Mouse (Mus musculus): Measurements from ENCODE around the gene Dnm3. TPM values are rescaled to one million over a fixed set of nuclear protein-coding genes. Genes with fewer than 3 reads are reported as not detected.

Gene Dnm3
- polyA plus RNA-seq, 1 experiment from 2014 or later, result 7.5 TPM

GRCm38 (mm10) chr1:162253971-162254641 is 223.7 kb downstream of the Dnm3 start:
- Histone ChIP-seq H3K4me3 (no peak overlapping the region), H3K36me3 (no peaks in the 10 kb centered on the region), H3K4me1 (replicated peaks) (peaks cover 22% of the 10 kb centered on the region), H3K27me3 (ENCODE audit: insufficient read depth, poor library complexity, severe bottlenecking) (no peaks in the 10 kb centered on the region), H3K9me3 (no peaks in the 10 kb centered on the region), H3K27ac (no peak overlapping the region)
- DNase-seq (ENCODE audit: low spot score), result no peak
- WGBS, result 81% methylated on average over 8 of the region's 8 CpGs

- no peak overlapping the region for H3K4me3 ChIP-seq
- 74% methylated on average over 2 of the region's 2 CpGs for WGBS
- no peak overlapping the region for H3K27ac ChIP-seq
- no peaks in the 10 kb centered on the region for H3K27me3 ChIP-seq (ENCODE audit: insufficient read depth, poor library complexity, severe bottlenecking)
- no peaks in the 10 kb centered on the region for H3K9me3 ChIP-seq
- H3K4me1 ChIP-seq (replicated peaks), result peaks cover 22% of the 10 kb centered on the region
- no peaks in the 10 kb centered on the region for H3K36me3 ChIP-seq
- DNase-seq (ENCODE audit: low spot score), result no peak
Observed at GRCm38 (mm10) chr1:162252869-162253268, 225.0 kb downstream of the Dnm3 start.

- DNase-seq (ENCODE audit: low spot score), result no peak
- no peaks in the 10 kb centered on the region for H3K27me3 ChIP-seq (ENCODE audit: insufficient read depth, poor library complexity, severe bottlenecking)
- H3K36me3 ChIP-seq, result no peaks in the 10 kb centered on the region
- WGBS, result 92% methylated on average over 5 of the region's 5 CpGs
- no peaks in the 10 kb centered on the region for H3K9me3 ChIP-seq
- H3K4me3 ChIP-seq, result no peak overlapping the region
- no peak overlapping the region for H3K27ac ChIP-seq
- H3K4me1 ChIP-seq (replicated peaks), result peaks cover 8% of the 10 kb centered on the region
Observed at GRCm38 (mm10) chr1:162247216-162247615, 230.6 kb downstream of the Dnm3 start.

- DNase-seq (ENCODE audit: low spot score), result no peak
- no peak overlapping the region for H3K27ac ChIP-seq
- no peaks in the 10 kb centered on the region for H3K36me3 ChIP-seq
- H3K4me3 ChIP-seq, result no peak overlapping the region
- WGBS, result 45% methylated on average over 2 of the region's 2 CpGs
- peaks cover 8% of the 10 kb centered on the region for H3K4me1 ChIP-seq (replicated peaks)
- H3K9me3 ChIP-seq, result no peaks in the 10 kb centered on the region
- H3K27me3 ChIP-seq (ENCODE audit: insufficient read depth, poor library complexity, severe bottlenecking), result no peaks in the 10 kb centered on the region
Observed at GRCm38 (mm10) chr1:162243651-162243990, 234.2 kb downstream of the Dnm3 start.

GRCm38 (mm10) chr1:162242980-162243650 is 234.7 kb downstream of the Dnm3 start:
- Histone ChIP-seq H3K9me3 (no peaks in the 10 kb centered on the region), H3K36me3 (no peaks in the 10 kb centered on the region), H3K4me1 (replicated peaks) (peaks cover 8% of the 10 kb centered on the region), H3K27me3 (ENCODE audit: insufficient read depth, poor library complexity, severe bottlenecking) (no peaks in the 10 kb centered on the region), H3K27ac (no peak overlapping the region), H3K4me3 (no peak overlapping the region)
- 85% methylated on average over 7 of the region's 7 CpGs for WGBS
- no peak for DNase-seq (ENCODE audit: low spot score)

GRCm38 (mm10) chr1:162240720-162241119 is 237.1 kb downstream of the Dnm3 start:
- 91% methylated on average over 4 of the region's 4 CpGs for WGBS

GRCm38 (mm10) chr1:162238646-162239045 is 239.2 kb downstream of the Dnm3 start:
- DNase-seq (ENCODE audit: low spot score), result no peak

More at GRCm38 (mm10) chr1:162240720-162241119, 237.1 kb downstream of the Dnm3 start:
- no peak for DNase-seq (ENCODE audit: low spot score)
- no peak overlapping the region for H3K27ac ChIP-seq
- H3K9me3 ChIP-seq, result no peaks in the 10 kb centered on the region
- H3K27me3 ChIP-seq (ENCODE audit: insufficient read depth, poor library complexity, severe bottlenecking), result no peaks in the 10 kb centered on the region
- H3K4me3 ChIP-seq, result no peak overlapping the region
- H3K4me1 ChIP-seq (replicated peaks), result peaks cover 8% of the 10 kb centered on the region
- H3K36me3 ChIP-seq, result no peaks in the 10 kb centered on the region

GRCm38 (mm10) chr1:162236624-162237159 is 241.1 kb downstream of the Dnm3 start:
- H3K27ac ChIP-seq, result no peak overlapping the region
- no peaks in the 10 kb centered on the region for H3K36me3 ChIP-seq
- no peak overlapping the region for H3K4me3 ChIP-seq
- no peaks in the 10 kb centered on the region for H3K4me1 ChIP-seq (replicated peaks)
- whole genome bisulfite sequencing, result 90% methylated on average over 7 of the region's 7 CpGs
- DNase-seq (ENCODE audit: low spot score), result no peak
- no peaks in the 10 kb centered on the region for H3K9me3 ChIP-seq
- no peaks in the 10 kb centered on the region for H3K27me3 ChIP-seq (ENCODE audit: insufficient read depth, poor library complexity, severe bottlenecking)

More at GRCm38 (mm10) chr1:162238646-162239045, 239.2 kb downstream of the Dnm3 start:
- H3K27ac ChIP-seq, result no peak overlapping the region
- peaks cover 3% of the 10 kb centered on the region for H3K4me1 ChIP-seq (replicated peaks)
- no peak overlapping the region for H3K4me3 ChIP-seq
- no peaks in the 10 kb centered on the region for H3K9me3 ChIP-seq
- H3K36me3 ChIP-seq, result no peaks in the 10 kb centered on the region
- WGBS, result 70% methylated on average over 3 of the region's 3 CpGs
- no peaks in the 10 kb centered on the region for H3K27me3 ChIP-seq (ENCODE audit: insufficient read depth, poor library complexity, severe bottlenecking)

GRCm38 (mm10) chr1:162225621-162226147 is 252.2 kb downstream of the Dnm3 start:
- Histone ChIP-seq H3K4me3 (no peak overlapping the region), H3K27me3 (ENCODE audit: insufficient read depth, poor library complexity, severe bottlenecking) (no peaks in the 10 kb centered on the region), H3K36me3 (no peaks in the 10 kb centered on the region), H3K4me1 (replicated peaks) (no peaks in the 10 kb centered on the region), H3K27ac (no peak overlapping the region), H3K9me3 (no peaks in the 10 kb centered on the region)
- DNase-seq (ENCODE audit: low spot score), result no peak
- 73% methylated on average over 7 of the region's 7 CpGs for WGBS

- Histone ChIP-seq H3K36me3 (no peaks in the 10 kb centered on the region), H3K27me3 (ENCODE audit: insufficient read depth, poor library complexity, severe bottlenecking) (no peaks in the 10 kb centered on the region), H3K4me1 (replicated peaks) (no peaks in the 10 kb centered on the region), H3K9me3 (no peaks in the 10 kb centered on the region), H3K27ac (no peak overlapping the region), H3K4me3 (no peak overlapping the region)
- no peak for DNase-seq (ENCODE audit: low spot score)
- WGBS, result 74% methylated on average over 10 of the region's 10 CpGs
Observed at GRCm38 (mm10) chr1:162224817-162225605, 252.8 kb downstream of the Dnm3 start.

GRCm38 (mm10) chr1:162224061-162224460 is 253.8 kb downstream of the Dnm3 start:
- no peak overlapping the region for H3K27ac ChIP-seq
- H3K9me3 ChIP-seq, result no peaks in the 10 kb centered on the region
- H3K4me1 ChIP-seq (replicated peaks), result no peaks in the 10 kb centered on the region
- no peak overlapping the region for H3K4me3 ChIP-seq
- no peak for DNase-seq (ENCODE audit: low spot score)
- no peaks in the 10 kb centered on the region for H3K27me3 ChIP-seq (ENCODE audit: insufficient read depth, poor library complexity, severe bottlenecking)
- WGBS, result 90% methylated on average over 3 of the region's 3 CpGs
- no peaks in the 10 kb centered on the region for H3K36me3 ChIP-seq

- H3K27me3 ChIP-seq (ENCODE audit: insufficient read depth, poor library complexity, severe bottlenecking), result no peaks in the 10 kb centered on the region
- no peak overlapping the region for H3K27ac ChIP-seq
- 86% methylated on average over 8 of the region's 8 CpGs for WGBS
- no peak for DNase-seq (ENCODE audit: low spot score)
- no peak overlapping the region for H3K4me3 ChIP-seq
- H3K4me1 ChIP-seq (replicated peaks), result no peaks in the 10 kb centered on the region
- H3K9me3 ChIP-seq, result no peaks in the 10 kb centered on the region
- H3K36me3 ChIP-seq, result no peaks in the 10 kb centered on the region
Observed at GRCm38 (mm10) chr1:162223258-162223940, 254.4 kb downstream of the Dnm3 start.

Measured in hindbrain, embryonic 10.5 days (tissue).